Mouse (Mus musculus) CH12.LX (cell line): ENCODE data around the gene Nkapl.

Experiments
- CHD1 ChIP-seq: IDR thresholded peaks from 2 replicates; pipeline ENCODE4 v1.6.1; 2012; ENCODE audit warnings: low read depth, low read length, improper control_type of control experiment, inconsistent platforms
- CTCF ChIP-seq, 2 experiments: IDR thresholded peaks in 1 of 2; conservative IDR thresholded peaks in 1 of 2; 2 replicates each; pipeline ENCODE4 v1.5.1; 2011 to 2012; ENCODE audit warnings: low read depth in 2 of 2, low read length in 2 of 2, improper control_type of control experiment in 1 of 2, inconsistent platforms in 1 of 2, mild to moderate bottlenecking in 1 of 2, moderate library complexity in 1 of 2
- GABPA ChIP-seq: IDR thresholded peaks from 2 replicates; pipeline ENCODE4 v1.6.1; 2012; ENCODE audit warnings: low read depth, low read length, improper control_type of control experiment, inconsistent platforms; ENCODE audit not compliant: insufficient replicate concordance
- IRF4 ChIP-seq: IDR thresholded peaks from 2 replicates; pipeline ENCODE4 v1.6.1; 2014; ENCODE audit warnings: low read depth, mild to moderate bottlenecking, inconsistent platforms, low read length, improper control_type of control experiment
- KAT2A ChIP-seq: IDR thresholded peaks from 2 replicates; pipeline ENCODE4 v1.6.1; 2012; ENCODE audit warnings: low read length, improper control_type of control experiment, inconsistent platforms; ENCODE audit not compliant: insufficient replicate concordance
- POLR2A ChIP-seq: IDR thresholded peaks from 2 replicates; pipeline ENCODE4 v1.6.1; 2011; ENCODE audit warnings: low read depth, mild to moderate bottlenecking, improper control_type of control experiment, low read length
- TBP ChIP-seq: conservative IDR thresholded peaks from 2 replicates; pipeline ENCODE4 v1.6.1; 2011; ENCODE audit warnings: low read depth, low read length, improper control_type of control experiment
- USF1 ChIP-seq: IDR thresholded peaks from 2 replicates; pipeline ENCODE4 v1.6.1; 2014; ENCODE audit warnings: low read depth, mild to moderate bottlenecking, inconsistent platforms, low read length, improper control_type of control experiment

- TF ChIP-seq KAT2A (no peak), POLR2A (no peak), USF1 (no peak), TBP (no peak), GABPA (no peak), IRF4 (no peak), CTCF (conservative IDR thresholded peaks at IDR 0.05 in 1 of 2, IDR thresholded peaks at IDR 0.05 in 1 of 2; ENCODE audit: low read depth in 2 of 2, low read length in 2 of 2) (no peak), CHD1 (no peak)
Observed at GRCm38 (mm10) chr13:21454133-21454532, 14.2 kb downstream of the Nkapl start.
